Mouse (Mus musculus) midbrain, embryonic 16.5 days (tissue): ENCODE data around the gene Ephx4. TPM values are rescaled to one million over a fixed set of nuclear protein-coding genes. Genes with fewer than 3 reads are reported as not detected.

Source experiments
- ATAC-seq: fragments of 200-750 bp; cut with Nextera tagmentation; 2 replicates; pipeline ENCODE4 v1.8.0; 2017; ENCODE audit warnings: moderate TSS enrichment
- H3K27ac ChIP-seq: fragments of 300-500 bp; sonication (generic); 2 replicates; pipeline ENCODE4 v1.5.1; 2014; ENCODE audit warnings: mild to moderate bottlenecking, low read length, mixed read lengths
- H3K27me3 ChIP-seq: fragments of 300-500 bp; sonication (generic); 2 replicates; pipeline ENCODE4 v1.6.1; 2014; ENCODE audit warnings: low read depth, low read length, mixed read lengths; ENCODE audit not compliant: control insufficient read depth, insufficient read depth
- H3K36me3 ChIP-seq: fragments of 300-500 bp; sonication (generic); 2 replicates; pipeline ENCODE4 v1.6.1; 2014; ENCODE audit warnings: mild to moderate bottlenecking, low read length, moderate library complexity, mixed read lengths; ENCODE audit not compliant: control insufficient read depth, insufficient read depth
- H3K4me1 ChIP-seq: fragments of 300-500 bp; sonication (generic); 2 replicates; pipeline ENCODE4 v1.6.1; 2014; ENCODE audit warnings: mild to moderate bottlenecking, low read length, mixed read lengths; ENCODE audit not compliant: control insufficient read depth, insufficient read depth
- H3K4me2 ChIP-seq: fragments of 300-500 bp; sonication (generic); 2 replicates; pipeline ENCODE4 v1.6.1; 2014; ENCODE audit warnings: mild to moderate bottlenecking, low read length, mixed read lengths
- H3K4me3 ChIP-seq: fragments of 300-500 bp; sonication (generic); 2 replicates; pipeline ENCODE4 v1.5.1; 2014; ENCODE audit warnings: low read depth, mild to moderate bottlenecking, low read length, moderate library complexity, mixed read lengths
- H3K9ac ChIP-seq: fragments of 300-500 bp; sonication (generic); 2 replicates; pipeline ENCODE4 v1.6.1; 2014; ENCODE audit warnings: low read depth, low read length, mixed read lengths
- H3K9me3 ChIP-seq: fragments of 300-500 bp; sonication (generic); replicated peaks from 2 replicates; pipeline ENCODE4 v1.6.1; 2014; ENCODE audit warnings: mild to moderate bottlenecking, low read length, mixed read lengths; ENCODE audit not compliant: control insufficient read depth, poor library complexity, severe bottlenecking
- WGBS: fragments of 180-500 bp; shearing (Covaris S2); extraction: QIAGEN DNeasy Blood & Tissue Kit; methylation state at CpG from one replicate; pipeline ENCODE4 v1.1.7; 2014; 5-methylcytosine and 5-hydroxymethylcytosine counted together
- polyA plus RNA-seq: library from polyadenylated mRNA; unstranded; fragments of >200 nt; fragmentation: Nextera tagmentation; extraction: Ambion mirVana; gene quantifications from 2 replicates; pipeline ENCODE4 v1.2.1, GENCODE M21; 2015

Gene Ephx4
- 2.1 and 3.2 TPM in 2 replicates for polyA plus RNA-seq

GRCm38 (mm10) chr5:107402436-107402835, at the start of gene Ephx4:
TSS of gene Ephx4 (plus strand) at chr5:107402736.
- WGBS, result 18% methylated on average over 5 of the region's 5 CpGs
- Histone ChIP-seq H3K27ac (no peak within 1 kb of the TSS), H3K9me3 (no peaks in the 10 kb centered on the region)

DNA sequence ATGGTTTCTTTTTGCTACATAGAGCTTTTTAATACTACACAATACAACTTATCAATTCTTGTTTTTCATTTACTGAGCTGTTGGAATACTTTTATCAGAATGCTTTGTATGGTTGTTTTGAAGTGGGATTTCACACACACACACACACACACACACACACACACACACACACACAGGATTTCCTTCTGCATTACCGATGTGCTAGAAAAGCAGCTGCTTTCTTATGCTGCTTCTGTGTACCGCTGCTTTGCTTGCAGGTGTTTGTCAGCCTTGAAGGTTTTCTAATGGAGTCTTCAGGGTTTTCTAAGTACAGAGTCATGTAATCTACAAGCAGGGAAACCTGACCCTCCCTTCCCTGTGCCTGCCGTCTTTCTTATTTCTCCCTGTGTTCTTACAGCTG, 48.6 kb upstream of the Ephx4 start:
- Histone ChIP-seq H3K27ac (no peak overlapping the region), H3K9me3 (no peaks in the 10 kb centered on the region), H3K4me1 (no peaks in the 10 kb centered on the region), H3K27me3 (no peaks in the 10 kb centered on the region), H3K4me2 (no peak overlapping the region), H3K9ac (no peak overlapping the region), H3K4me3 (no peak overlapping the region), H3K36me3 (no peaks in the 10 kb centered on the region)
- 48% methylated on average over 3 of the region's 3 CpGs for WGBS
- no peak for ATAC-seq

More at GRCm38 (mm10) chr5:107402436-107402835, at the start of gene Ephx4:
- Histone ChIP-seq H3K4me1 (peaks cover 4% of the 10 kb centered on the region), H3K4me3 (peak within 1 kb of the TSS; percentile 61), H3K27me3 (peaks cover 11% of the 10 kb centered on the region), H3K4me2 (peak within 1 kb of the TSS; percentile 99), H3K36me3 (no peaks in the 10 kb centered on the region), H3K9ac (peak within 1 kb of the TSS; percentile 72)
- ATAC-seq, result no peak

DNA sequence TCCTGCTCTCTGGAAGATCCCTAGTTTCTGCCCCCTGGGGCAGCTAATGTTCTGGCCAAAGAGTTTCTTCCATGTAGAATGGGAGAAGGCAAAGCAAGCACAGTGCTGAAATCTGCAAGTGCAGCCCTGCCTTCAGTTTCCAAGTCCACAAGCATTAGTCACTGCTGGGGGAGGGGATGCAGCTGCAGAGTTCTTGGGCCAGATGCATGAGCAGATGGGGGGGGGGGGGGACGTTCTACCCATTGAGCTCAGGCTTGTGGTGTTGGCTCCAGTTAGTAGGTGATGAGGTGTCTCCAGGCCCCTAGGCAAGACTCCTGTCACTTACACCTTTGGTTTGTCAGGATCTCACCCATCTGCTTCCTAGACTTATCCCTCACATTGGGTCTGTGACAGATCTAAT, 46.7 kb upstream of the Ephx4 start:
- ATAC-seq, result no peak
- WGBS, result 57% methylated on average over 1 of the region's 1 CpGs

DNA sequence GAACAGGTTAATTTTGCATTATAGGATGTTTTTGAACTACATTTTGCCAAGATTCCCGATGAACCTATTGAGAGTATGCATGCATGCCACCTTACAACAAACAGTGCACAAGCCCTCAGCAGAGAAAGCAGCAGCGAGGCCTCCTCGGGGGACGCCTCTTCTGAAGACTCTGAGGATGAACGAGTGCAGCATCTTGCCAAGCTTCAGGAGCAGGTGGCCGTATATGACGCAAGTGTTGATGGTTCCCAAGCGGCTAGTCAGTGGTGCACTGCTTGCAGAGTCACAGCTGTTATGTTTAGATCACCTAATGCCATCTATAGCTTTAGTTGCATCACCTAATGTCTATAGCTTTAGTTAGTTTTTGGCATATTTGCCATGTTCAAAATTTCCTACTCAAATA, 44.8 kb upstream of the Ephx4 start:
- peaks cover 6% of the 10 kb centered on the region; the same call in 1 of the 2 replicates for H3K4me1 ChIP-seq
- H3K4me3 ChIP-seq, result no peak overlapping the region
- H3K9me3 ChIP-seq, result no peaks in the 10 kb centered on the region
- no peaks in the 10 kb centered on the region for H3K27me3 ChIP-seq
- no peak overlapping the region for H3K9ac ChIP-seq
- no peaks in the 10 kb centered on the region for H3K36me3 ChIP-seq
- no peak overlapping the region for H3K4me2 ChIP-seq
- no peak overlapping the region for H3K27ac ChIP-seq
- WGBS, result 91% methylated on average over 8 of the region's 8 CpGs
- no peak for ATAC-seq

More for the DNA sequence above, 46.7 kb upstream of the Ephx4 start:
- Histone ChIP-seq H3K9me3 (no peaks in the 10 kb centered on the region), H3K36me3 (no peaks in the 10 kb centered on the region), H3K9ac (no peak overlapping the region), H3K4me2 (no peak overlapping the region), H3K4me3 (no peak overlapping the region), H3K27me3 (no peaks in the 10 kb centered on the region), H3K27ac (no peak overlapping the region), H3K4me1 (peaks cover 4% of the 10 kb centered on the region; the same call in 1 of the 2 replicates)

DNA sequence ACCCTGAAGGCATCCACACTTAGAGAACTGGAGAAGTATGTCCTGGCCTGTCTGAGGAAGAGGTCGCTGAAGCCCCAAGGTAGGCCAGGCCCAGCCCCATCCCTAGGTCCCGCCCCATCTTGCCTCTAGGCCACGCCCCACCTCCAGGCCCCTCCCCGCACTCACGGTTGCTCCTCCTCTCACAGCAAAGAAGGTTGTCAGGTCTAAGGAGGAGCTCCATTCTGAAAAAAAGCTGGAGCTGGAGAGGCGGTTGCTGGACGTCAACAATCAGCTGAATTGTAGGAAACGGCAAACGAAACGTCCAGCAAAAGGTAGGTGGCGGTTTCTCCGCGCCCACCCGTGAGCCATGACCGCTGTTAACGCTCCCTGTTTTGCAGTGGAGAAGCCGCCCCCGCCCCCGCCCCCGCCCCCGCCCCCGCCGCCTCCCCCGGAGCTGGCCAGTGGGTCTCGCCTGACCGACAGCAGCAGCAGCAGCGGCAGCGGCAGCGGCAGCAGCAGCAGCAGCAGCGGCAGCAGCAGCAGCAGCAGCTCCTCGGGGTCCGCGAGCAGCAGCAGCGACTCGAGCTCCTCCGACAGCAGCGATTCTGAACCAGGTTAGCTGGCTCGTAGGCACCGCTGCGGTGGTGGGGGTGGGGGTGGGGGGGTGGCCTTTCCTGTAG, 43.0 kb upstream of the Ephx4 start:
- Histone ChIP-seq H3K4me1 (peaks cover 6% of the 10 kb centered on the region; the same call in 1 of the 2 replicates), H3K36me3 (no peaks in the 10 kb centered on the region)

GRCm38 (mm10) chr5:107360054-107360730, 42.3 kb upstream of the Ephx4 start:
- Histone ChIP-seq H3K4me2 (peak overlapping the region; percentile 59), H3K4me1 (peaks cover 6% of the 10 kb centered on the region; the same call in 1 of the 2 replicates), H3K9ac (peak overlapping the region; percentile 76), H3K36me3 (no peaks in the 10 kb centered on the region), H3K27ac (peak overlapping the region; percentile 70; the same call in 1 of the 2 replicates), H3K4me3 (peak overlapping the region; percentile 61), H3K9me3 (no peaks in the 10 kb centered on the region), H3K27me3 (no peaks in the 10 kb centered on the region)
- ATAC-seq, result no peak; the same call in 1 of the 2 replicates
- 9% methylated on average over 9 of the region's 9 CpGs for whole genome bisulfite sequencing

More for the DNA sequence above, 43.0 kb upstream of the Ephx4 start:
- peak overlapping the region; percentile 61 for H3K4me3 ChIP-seq
- WGBS, result 1% methylated on average over 29 of the region's 40 CpGs
- no peaks in the 10 kb centered on the region for H3K9me3 ChIP-seq
- no peaks in the 10 kb centered on the region for H3K27me3 ChIP-seq
- ATAC-seq, result peak; percentile 96
- H3K9ac ChIP-seq, result peak overlapping the region; percentile 76
- peak overlapping the region; percentile 70 for H3K27ac ChIP-seq
- H3K4me2 ChIP-seq, result peak overlapping the region; percentile 59

- 61% methylated on average over 3 of the region's 3 CpGs for WGBS
- no peak overlapping the region for H3K9ac ChIP-seq
- H3K27me3 ChIP-seq, result no peaks in the 10 kb centered on the region
- H3K4me1 ChIP-seq, result no peaks in the 10 kb centered on the region
- H3K4me2 ChIP-seq, result no peak overlapping the region
- no peak overlapping the region for H3K4me3 ChIP-seq
- peaks cover 5% of the 10 kb centered on the region; the same call in 1 of the 2 replicates for H3K36me3 ChIP-seq
- H3K9me3 ChIP-seq, result no peaks in the 10 kb centered on the region
- ATAC-seq, result no peak
- H3K27ac ChIP-seq, result no peak overlapping the region
Observed at GRCm38 (mm10) chr5:107370040-107370439, 32.5 kb upstream of the Ephx4 start.

- H3K4me3 ChIP-seq, result no peak overlapping the region
- H3K27ac ChIP-seq, result no peak overlapping the region
- H3K4me2 ChIP-seq, result no peak overlapping the region
- peaks cover 6% of the 10 kb centered on the region; the same call in 1 of the 2 replicates for H3K36me3 ChIP-seq
- H3K9ac ChIP-seq, result no peak overlapping the region
- no peaks in the 10 kb centered on the region for H3K27me3 ChIP-seq
- no peaks in the 10 kb centered on the region for H3K9me3 ChIP-seq
- WGBS, result 90% methylated on average over 5 of the region's 5 CpGs
- no peak for ATAC-seq
- no peaks in the 10 kb centered on the region for H3K4me1 ChIP-seq
Observed at GRCm38 (mm10) chr5:107371335-107371734, 31.2 kb upstream of the Ephx4 start.

DNA sequence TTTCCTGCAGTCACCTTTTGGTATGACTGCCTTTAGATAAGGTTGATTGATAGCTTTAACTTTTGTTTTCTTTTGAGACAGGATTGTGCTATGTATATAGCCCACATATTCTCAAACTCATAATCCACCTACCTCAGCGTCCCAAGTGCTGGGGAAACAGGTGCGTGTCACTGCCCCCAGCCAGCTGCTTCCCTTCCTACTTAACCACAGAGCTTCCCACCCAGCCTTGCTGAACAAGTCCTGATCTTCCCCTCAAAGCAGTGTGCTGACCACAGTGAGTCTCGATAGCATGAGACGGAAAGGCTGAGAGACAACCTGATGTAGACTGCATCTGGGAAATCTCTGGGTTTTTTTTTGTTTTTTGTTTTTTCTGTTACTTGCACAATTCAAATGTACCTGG, 29.3 kb upstream of the Ephx4 start:
- Histone ChIP-seq H3K9ac (no peak overlapping the region), H3K27me3 (no peaks in the 10 kb centered on the region), H3K9me3 (no peaks in the 10 kb centered on the region), H3K27ac (no peak overlapping the region), H3K4me2 (no peak overlapping the region), H3K4me3 (no peak overlapping the region), H3K36me3 (peaks cover 11% of the 10 kb centered on the region), H3K4me1 (no peaks in the 10 kb centered on the region)
- 93% methylated on average over 4 of the region's 4 CpGs for WGBS
- no peak for ATAC-seq
